In genomic region chr4:119204672-119205071, GRCm38 (mm10) we compare ENCODE assay signal across 9 mouse cellular contexts. TPM values are rescaled to one million over a fixed set of nuclear protein-coding genes. Genes with fewer than 3 reads are reported as not detected.
A peak's percentile ranks its signal among the peaks of the same experiment; 100 is the strongest.
DNase-seq lines count a peak whose midpoint lies in the region; ATAC-seq lines count a peak whose summit lies in the region.
"Had no signal": no experiment of that assay in that cellular context is flagged by ENCODE, and none has a peak within 500 bp of the region (broad histone marks: within the 10 kb centered on the region; RNA-seq: fewer than 3 reads in every experiment).

No protein-coding gene starts in this region.

- H3K4me3 ChIP-seq in forebrain, embryonic 15.5 days, result no peak overlapping the region
- no peak overlapping the region for H3K4me3 ChIP-seq in midbrain, embryonic 10.5 days
- H3K4me3 ChIP-seq: limb, embryonic 15.5 days had no signal

- no peak overlapping the region for H3K4me2 ChIP-seq in forebrain, embryonic 15.5 days (replicated peaks)
- H3K4me2 ChIP-seq: limb, embryonic 15.5 days had no signal

- WGBS in forebrain, embryonic 15.5 days, result 18% methylated on average over 8 of the region's 8 CpGs
- 21% methylated on average over 8 of the region's 8 CpGs for WGBS in midbrain, embryonic 10.5 days

- no peaks in the 10 kb centered on the region for H3K27me3 ChIP-seq in forebrain, embryonic 15.5 days
- H3K27me3 ChIP-seq in midbrain, embryonic 10.5 days (ENCODE audit: low read depth, poor library complexity, severe bottlenecking), result no peaks in the 10 kb centered on the region
- H3K27me3 ChIP-seq: limb, embryonic 15.5 days had no signal

- no peaks in the 10 kb centered on the region for H3K9me3 ChIP-seq in forebrain, embryonic 15.5 days
- H3K9me3 ChIP-seq in midbrain, embryonic 10.5 days (replicated peaks), result no peaks in the 10 kb centered on the region
- H3K9me3 ChIP-seq: limb, embryonic 15.5 days had no signal

- peak; percentile 62 for ATAC-seq in forebrain, embryonic 15.5 days (replicated peaks)
- peak; percentile 50 for ATAC-seq in inflammation-experienced regulatory T-cells, adult 6 months

- no peak overlapping the region for H3K9ac ChIP-seq in forebrain, embryonic 15.5 days (replicated peaks)
- H3K9ac ChIP-seq: limb, embryonic 15.5 days had no signal

- peak; percentile 43 to 82 for DNase-seq in adrenal gland, adult (ENCODE audit: inconsistent age in 2 of 2, low spot score in 1 of 2)
- DNase-seq in adrenal gland, adult 8-10 months, result no peak
- DNase-seq in adrenal gland, postnatal 36 days, result peak; percentile 64 to 75
- DNase-seq in left cerebral cortex, postnatal 14 days (ENCODE audit: low spot score in 2 of 2), result peak; percentile 62 to 76
- peak; percentile 62 for DNase-seq in midbrain, embryonic 10.5 days (ENCODE audit: low spot score)
- peak; percentile 52 for DNase-seq in skeletal muscle tissue, adult 2 months (ENCODE audit: low read depth, low spot score)

- intact Hi-C loops in left cerebral cortex, postnatal 14 days (cut with DNase I), result loop anchor here (2.0 to 5.0 kb wide), 2 partner anchors 37 to 200 kb away; no protein-coding TSS in a partner anchor

- H3K4me1 ChIP-seq in forebrain, embryonic 15.5 days, result no peaks in the 10 kb centered on the region
- peaks cover 9% of the 10 kb centered on the region for H3K4me1 ChIP-seq in midbrain, embryonic 10.5 days
- H3K4me1 ChIP-seq: limb, embryonic 15.5 days had no signal

- H3K27ac ChIP-seq in forebrain, embryonic 15.5 days (replicated peaks), result no peak overlapping the region
- no peak overlapping the region for H3K27ac ChIP-seq in midbrain, embryonic 10.5 days (replicated peaks)
- H3K27ac ChIP-seq: limb, embryonic 15.5 days had no signal

- H3K36me3 ChIP-seq in forebrain, embryonic 15.5 days, result peaks cover 11% of the 10 kb centered on the region
- H3K36me3 ChIP-seq in midbrain, embryonic 10.5 days, result peaks cover 20% of the 10 kb centered on the region

RNA-seq across cellular contexts. Expression of gene Svbp, which starts 9.6 kb away (rescaled TPM):
- 10 to 100 TPM; 15.8 to 25.3 (median 17.1) TPM for total RNA-seq in adrenal gland, adult 8-10 months (2022)
- total RNA-seq in adrenal gland, postnatal 36 days (2021), result 10 to 100 TPM; 17.1 to 19.2 TPM
- polyA plus RNA-seq in forebrain, embryonic 15.5 days (2015; fragmentation: Nextera tagmentation; extraction: Ambion mirVana), result 256 and 267 TPM in 2 replicates
- polyA plus RNA-seq in inflammation-experienced regulatory T-cells, adult 6 months (2017; shearing (Covaris generic)), result 10 to 100 TPM; 56.5 to 71.6 (median 62.1) TPM
- total RNA-seq in left cerebral cortex, postnatal 14 days (2021), result 10 to 100 TPM; 19.7 to 22.1 TPM
- polyA plus RNA-seq in midbrain, embryonic 10.5 days (2016; fragmentation: Nextera tagmentation; extraction: Ambion mirVana), result 152 and 156 TPM in 2 replicates

RNA-seq across cellular contexts. Expression of gene Tmem269, which starts 13.3 kb away (rescaled TPM):
- under 1 TPM in 2 of 4 experiments, not detected in 2; 0.30 to 0.62 TPM for total RNA-seq in adrenal gland, adult 8-10 months (2022)
- total RNA-seq in adrenal gland, postnatal 36 days (2021), result not detected
- 0.17 and 0.78 TPM in 2 replicates for polyA plus RNA-seq in forebrain, embryonic 15.5 days (2015; fragmentation: Nextera tagmentation; extraction: Ambion mirVana)
- not detected for polyA plus RNA-seq in inflammation-experienced regulatory T-cells, adult 6 months (2017; shearing (Covaris generic))
- total RNA-seq in left cerebral cortex, postnatal 14 days (2021), result under 1 TPM; 0.48 to 0.55 TPM
- polyA plus RNA-seq in midbrain, embryonic 10.5 days (2016; fragmentation: Nextera tagmentation; extraction: Ambion mirVana), result 0.09 TPM in 1 of 2 replicates, not detected in the other
- polyA plus RNA-seq: limb, embryonic 15.5 days had no signal

RNA-seq across cellular contexts. Expression of gene Ermap, which starts 14.9 kb away (rescaled TPM):
- total RNA-seq in adrenal gland, adult 8-10 months (2022), result under 1 TPM; 0.06 to 0.87 (median 0.39) TPM
- total RNA-seq in adrenal gland, postnatal 36 days (2021), result under 1 TPM in 1 of 2 experiments, not detected in 1; 0.10 TPM
- 0.27 and 0.61 TPM in 2 replicates for polyA plus RNA-seq in forebrain, embryonic 15.5 days (2015; fragmentation: Nextera tagmentation; extraction: Ambion mirVana)
- under 1 TPM; 0.10 to 0.82 (median 0.71) TPM for polyA plus RNA-seq in inflammation-experienced regulatory T-cells, adult 6 months (2017; shearing (Covaris generic))
- under 1 TPM; 0.15 to 0.27 TPM for total RNA-seq in left cerebral cortex, postnatal 14 days (2021)
- 8.2 and 9.7 TPM in 2 replicates for polyA plus RNA-seq in midbrain, embryonic 10.5 days (2016; fragmentation: Nextera tagmentation; extraction: Ambion mirVana)

RNA-seq across cellular contexts. Expression of gene AU022252, which starts 27.8 kb away (rescaled TPM):
- total RNA-seq in adrenal gland, adult 8-10 months (2022), result 10 to 100 TPM; 19.4 to 42.9 (median 27.2) TPM
- total RNA-seq in adrenal gland, postnatal 36 days (2021), result 10 to 100 TPM; 25.8 to 26.6 TPM
- polyA plus RNA-seq in forebrain, embryonic 15.5 days (2015; fragmentation: Nextera tagmentation; extraction: Ambion mirVana), result 31.5 and 32.8 TPM in 2 replicates
- polyA plus RNA-seq in inflammation-experienced regulatory T-cells, adult 6 months (2017; shearing (Covaris generic)), result 10 to 100 TPM in 1 of 3 experiments, 1 to 10 TPM in 2; 6.3 to 10.7 (median 7.9) TPM
- 10 to 100 TPM; 31.6 to 34.9 TPM for total RNA-seq in left cerebral cortex, postnatal 14 days (2021)
- polyA plus RNA-seq in midbrain, embryonic 10.5 days (2016; fragmentation: Nextera tagmentation; extraction: Ambion mirVana), result 37.3 and 41.3 TPM in 2 replicates

RNA-seq across cellular contexts. Expression of gene P3h1, which starts 28.0 kb away (rescaled TPM):
- total RNA-seq in adrenal gland, adult 8-10 months (2022), result 10 to 100 TPM; 26.1 to 35.2 (median 28.6) TPM
- total RNA-seq in adrenal gland, postnatal 36 days (2021), result 10 to 100 TPM; 27.4 to 30.5 TPM
- polyA plus RNA-seq in forebrain, embryonic 15.5 days (2015; fragmentation: Nextera tagmentation; extraction: Ambion mirVana), result 8.3 and 9.2 TPM in 2 replicates
- 1 to 10 TPM in 2 of 3 experiments, under 1 TPM in 1; 0.70 to 2.3 (median 1.7) TPM for polyA plus RNA-seq in inflammation-experienced regulatory T-cells, adult 6 months (2017; shearing (Covaris generic))
- 1 to 10 TPM; 7.1 to 7.6 TPM for total RNA-seq in left cerebral cortex, postnatal 14 days (2021)
- polyA plus RNA-seq in midbrain, embryonic 10.5 days (2016; fragmentation: Nextera tagmentation; extraction: Ambion mirVana), result 15.9 and 19.1 TPM in 2 replicates
